Mouse (Mus musculus) 3T3-L1 (cell line): ENCODE measurements at regions not wholly inside any gene's neighbourhood (a gene's known extent, or its start where the extent isn't known, plus 50 kb on each side); places are given as distances from the start of the nearest gene placed in this dataset.

Experiments
- DNase-seq: peaks from one replicate; pipeline ENCODE4 v3.0.0-alpha.2; 2015; ENCODE audit warnings: low read depth, low spot score

- no peak for DNase-seq
Measured at GRCm38 (mm10) chr2:12614345-12614744, 195.1 kb upstream of the Mindy3 start.

- no peak for DNase-seq
Measured at GRCm38 (mm10) chr2:12613858-12614257, 194.6 kb upstream of the Mindy3 start.

GRCm38 (mm10) chr2:12582566-12582965 is 163.3 kb upstream of the Mindy3 start:
- DNase-seq: no peak

- DNase-seq: no peak
Measured at GRCm38 (mm10) chr2:12557736-12558135, 138.5 kb upstream of the Mindy3 start.

- DNase-seq: no peak
Measured at GRCm38 (mm10) chr2:12522411-12522810, 103.1 kb upstream of the Mindy3 start.

- no peak for DNase-seq
Measured at GRCm38 (mm10) chr2:12521744-12522143, 102.5 kb upstream of the Mindy3 start.

GRCm38 (mm10) chr2:12492369-12492768 is 73.1 kb upstream of the Mindy3 start:
- peak; percentile 4 for DNase-seq

GRCm38 (mm10) chr2:12469440-12470339 is 50.4 kb upstream of the Mindy3 start:
- no peak for DNase-seq
